Mouse (Mus musculus) frontal cortex, adult 2 months (tissue): ENCODE results near the gene Mknk1. TPM values are rescaled to one million over a fixed set of nuclear protein-coding genes. Genes with fewer than 3 reads are reported as not detected.

ENCODE experiments used
- DNase-seq, 2 experiments: peaks; one replicate each; pipeline ENCODE4 v3.0.0; 2022; ENCODE audit warnings: low spot score in 1 of 2; ENCODE audit errors: extremely low spot score in 1 of 2
- polyA plus RNA-seq: library from polyadenylated mRNA; depleted of rRNA; stranded (reverse); fragments of >200 nt; gene quantifications from 2 replicates; pipeline ENCODE4 v1.2.3, GENCODE M21; 2012; rRNA removed

The Mknk1 gene
- polyA plus RNA-seq: 60.8 and 70.3 TPM in 2 replicates

- peak; percentile 87 to 94 for DNase-seq
Observed at GRCm38 (mm10) chr4:115838696-115839641, at the start of gene Mknk1. TSS of gene Mknk1 (plus strand) at chr4:115839198.

DNA sequence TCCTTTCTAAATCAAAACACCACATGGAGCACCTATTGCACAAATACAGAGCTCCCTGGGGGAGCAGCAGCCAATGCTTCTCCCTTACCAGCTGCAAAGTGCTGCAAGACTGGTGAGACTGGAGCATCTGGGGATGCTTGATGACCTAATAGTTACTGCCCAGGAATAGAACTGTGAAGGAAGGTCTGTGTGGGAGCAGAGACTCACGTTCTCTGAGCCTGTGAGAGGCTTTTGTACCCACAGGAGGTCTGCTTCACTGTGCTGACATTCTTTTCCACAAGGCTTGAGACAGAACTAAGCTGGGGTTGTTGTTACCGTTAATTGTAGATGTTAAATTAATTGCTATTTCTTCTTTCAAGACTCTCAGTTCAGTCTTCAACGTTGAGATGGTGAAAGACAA, 48.1 kb upstream of the Mknk1 start:
- peak; percentile 30 to 43 for DNase-seq

GRCm38 (mm10) chr4:115795360-115795759, 43.6 kb upstream of the Mknk1 start:
- no peak for DNase-seq

GRCm38 (mm10) chr4:115799981-115800380, 39.0 kb upstream of the Mknk1 start:
- no peak for DNase-seq

GRCm38 (mm10) chr4:115812326-115812725, 26.7 kb upstream of the Mknk1 start:
- DNase-seq: no peak

GRCm38 (mm10) chr4:115815606-115816005, 23.4 kb upstream of the Mknk1 start:
- no peak for DNase-seq

DNA sequence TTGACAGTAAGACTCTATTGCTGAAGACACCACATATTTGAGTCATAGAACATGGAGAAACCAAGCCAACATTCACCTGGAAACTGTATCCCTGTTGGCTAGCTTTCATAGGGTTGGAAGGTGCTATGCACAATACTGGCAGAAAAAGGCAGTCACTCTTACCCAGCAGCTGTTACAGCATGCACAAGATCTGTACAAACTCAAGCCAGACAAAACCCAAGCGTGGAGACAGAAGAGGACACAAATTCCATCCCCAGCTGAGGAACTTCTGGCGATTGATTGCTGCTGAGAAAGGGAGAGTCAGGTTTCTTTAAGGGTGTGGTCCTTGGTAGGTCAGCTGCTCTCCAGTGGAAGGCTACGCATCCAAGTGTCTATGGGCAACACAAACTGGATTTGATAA, 18.8 kb upstream of the Mknk1 start:
- DNase-seq: no peak

DNA sequence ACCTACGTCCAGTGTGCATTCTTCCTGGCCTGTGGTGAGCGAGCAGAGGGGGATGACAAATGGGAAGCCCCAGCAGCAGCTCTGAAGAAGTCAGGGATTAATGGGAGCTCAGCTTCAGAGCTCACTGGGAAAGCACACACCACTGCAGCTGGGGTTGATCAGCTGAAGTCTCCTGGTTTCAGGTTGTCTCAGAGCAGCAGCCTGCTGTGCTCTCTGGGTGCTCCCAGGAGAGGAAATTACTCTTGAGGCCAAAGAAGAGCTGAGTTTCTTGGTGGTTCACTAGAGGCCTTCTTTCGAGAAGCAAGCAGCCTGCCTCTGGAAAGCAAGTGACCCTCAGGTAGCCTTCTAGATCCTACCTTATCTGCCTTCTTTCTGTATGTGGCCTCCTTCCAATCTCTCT, 18.1 kb upstream of the Mknk1 start:
- DNase-seq: no peak

DNA sequence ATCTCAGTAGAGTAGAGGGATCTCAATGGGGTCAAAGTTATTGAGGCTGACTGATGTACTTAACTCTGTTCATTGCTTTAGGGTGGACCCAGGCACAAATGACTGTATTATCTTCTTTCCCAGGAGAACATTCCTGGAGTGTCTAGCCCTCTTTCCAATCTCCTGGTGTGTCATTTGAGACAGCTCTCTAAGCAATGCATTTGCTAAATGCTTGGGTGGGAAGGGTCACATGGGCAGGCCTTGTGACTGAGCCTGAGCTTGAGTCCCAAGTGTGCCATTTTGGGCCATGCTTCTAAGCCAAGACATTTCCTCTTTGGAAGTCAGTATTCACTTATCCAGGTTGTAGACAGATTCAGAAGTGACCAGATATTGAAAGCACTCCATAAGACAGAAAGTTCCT, 17.6 kb upstream of the Mknk1 start:
- DNase-seq: no peak

DNA sequence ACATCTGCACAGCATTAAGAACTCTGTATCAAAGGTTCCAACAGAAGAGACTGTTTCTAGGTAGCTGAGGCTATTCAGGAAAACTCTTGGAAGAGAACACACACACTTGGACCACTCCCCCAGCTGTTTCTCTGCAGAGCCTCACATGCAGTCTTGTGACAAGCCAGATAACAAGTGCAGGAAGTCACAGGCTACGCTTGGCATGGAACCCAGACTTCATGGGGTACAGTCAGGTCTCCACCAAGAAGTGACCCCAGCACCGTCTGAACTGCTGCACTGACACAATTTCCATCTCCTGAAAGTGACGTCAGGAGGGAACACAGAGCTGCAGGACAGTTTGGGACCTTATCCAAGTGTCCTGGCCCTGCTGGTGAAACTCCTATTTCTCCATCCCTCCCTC, 17.1 kb upstream of the Mknk1 start:
- no peak for DNase-seq

- DNase-seq: no peak
Observed at GRCm38 (mm10) chr4:115824178-115824577, 14.8 kb upstream of the Mknk1 start.

DNA sequence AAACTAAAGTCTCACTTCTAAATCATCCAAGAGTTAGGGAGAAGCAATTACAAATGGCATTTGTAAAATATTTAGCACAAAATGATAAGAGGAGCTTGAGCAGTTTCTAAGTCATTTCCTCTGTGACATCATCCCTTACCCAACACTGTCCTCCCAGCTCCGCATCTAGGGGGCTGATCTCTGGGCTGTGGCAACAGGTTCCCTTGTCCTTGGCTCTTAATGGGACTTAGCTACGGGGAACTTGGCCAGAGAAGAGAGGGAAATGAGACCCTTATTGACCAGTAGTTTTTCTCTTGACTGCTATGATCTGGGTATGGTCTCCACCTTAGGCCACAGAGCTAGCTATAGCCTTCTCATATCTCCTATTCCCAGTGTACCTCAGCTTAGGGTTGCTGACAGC, 13.7 kb upstream of the Mknk1 start:
- no peak for DNase-seq

DNA sequence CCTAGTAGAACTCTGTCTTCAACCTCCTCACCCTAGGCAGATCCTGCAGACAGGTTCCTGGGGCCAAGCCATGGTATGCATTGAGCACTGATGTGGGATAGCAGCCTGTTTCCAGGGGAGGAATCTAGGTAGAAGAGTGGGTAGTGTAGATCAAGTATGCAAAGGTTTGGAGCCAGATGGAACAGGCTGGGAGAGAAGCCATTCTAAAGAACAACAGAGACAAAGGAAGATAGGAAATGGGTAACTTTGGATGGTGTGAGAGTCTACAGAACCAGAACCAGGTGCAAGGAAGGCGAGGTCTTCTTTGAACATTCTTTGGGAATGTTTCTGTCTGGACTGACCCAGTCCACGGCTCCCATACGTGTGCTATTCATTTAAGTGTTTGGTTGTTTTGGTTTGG, 11.9 kb upstream of the Mknk1 start:
- no peak for DNase-seq

DNA sequence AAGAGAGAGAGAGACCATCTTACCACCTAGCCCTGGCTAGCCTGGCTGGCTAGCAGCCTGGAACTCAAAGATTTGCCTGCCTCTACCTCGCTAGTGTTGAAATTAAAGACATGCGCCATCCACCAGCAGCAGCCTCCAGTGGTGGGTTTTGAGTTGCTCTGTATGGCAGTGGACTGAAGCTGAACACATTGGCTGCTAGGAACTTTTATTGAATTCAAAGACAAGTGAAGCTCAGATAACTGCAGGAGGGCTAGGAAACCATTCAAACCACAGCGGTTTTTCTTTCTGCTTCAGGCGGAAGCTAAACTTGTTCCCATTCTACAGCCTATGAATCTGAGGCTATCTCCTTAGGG, 11.5 kb upstream of the Mknk1 start:
- no peak for DNase-seq

DNA sequence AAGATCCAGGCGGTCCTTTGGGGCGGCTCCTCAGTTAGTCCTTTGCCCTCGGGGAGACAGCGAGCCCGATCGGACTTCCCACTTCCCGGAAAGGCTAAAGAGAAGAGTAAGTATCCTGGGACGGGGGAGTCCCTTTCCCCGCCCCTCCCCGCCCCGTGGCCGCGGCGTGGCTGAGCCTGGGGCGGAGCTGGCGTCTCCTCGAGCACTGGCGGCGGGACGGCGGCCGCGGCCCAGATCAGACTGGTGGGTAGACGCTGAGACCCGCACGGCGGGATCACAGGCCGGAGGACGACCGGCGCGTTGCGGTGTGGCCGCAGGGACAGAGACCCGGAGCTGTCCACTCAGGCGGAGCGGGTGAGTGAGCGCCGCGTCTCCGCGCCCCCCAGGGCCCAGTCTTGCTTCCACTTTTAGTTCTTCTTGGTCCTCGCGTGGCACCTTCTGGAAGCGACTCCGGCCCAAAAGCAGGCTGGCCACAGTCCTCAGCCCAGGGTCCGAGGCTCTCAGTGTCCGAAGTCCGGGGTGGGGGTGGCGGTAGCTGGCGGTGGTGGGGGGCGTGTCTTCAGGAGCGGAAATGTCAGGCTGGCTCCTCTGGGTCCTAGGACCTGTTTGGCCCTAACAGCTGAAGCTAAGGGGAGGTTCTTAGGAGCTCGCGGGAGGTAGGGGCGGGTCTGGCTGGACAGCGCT, 11.0 kb upstream of the Mknk1 start, which contains the start of gene Mob3c:
TSS of gene Mob3c (plus strand) at position 205 of the 684 bp plus-strand sequence.
- peak in 1 of 2 experiments; percentile 63 for DNase-seq

- no peak for DNase-seq
Observed at GRCm38 (mm10) chr4:115828572-115828902, 10.5 kb upstream of the Mknk1 start.

DNA sequence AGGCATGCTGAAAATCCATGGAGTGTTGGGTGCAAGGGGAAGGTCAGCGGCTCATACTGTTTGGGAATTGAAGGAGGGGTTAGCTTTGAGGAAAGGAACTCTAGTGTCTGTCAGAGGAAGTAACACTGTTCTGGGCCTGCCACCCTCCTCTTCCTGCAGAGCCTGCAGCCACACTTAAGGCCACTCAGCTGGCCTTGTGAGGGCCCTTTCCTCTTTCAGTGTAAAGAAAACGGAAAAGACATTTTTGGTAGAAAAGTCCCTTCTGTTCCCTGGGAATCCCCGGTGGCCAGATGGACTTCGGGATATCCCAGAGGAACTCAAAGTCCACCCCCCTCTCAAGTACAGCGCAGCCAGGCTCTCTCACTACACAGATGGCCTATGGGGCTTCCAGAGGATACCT, 8.5 kb upstream of the Mknk1 start:
- no peak for DNase-seq

DNA sequence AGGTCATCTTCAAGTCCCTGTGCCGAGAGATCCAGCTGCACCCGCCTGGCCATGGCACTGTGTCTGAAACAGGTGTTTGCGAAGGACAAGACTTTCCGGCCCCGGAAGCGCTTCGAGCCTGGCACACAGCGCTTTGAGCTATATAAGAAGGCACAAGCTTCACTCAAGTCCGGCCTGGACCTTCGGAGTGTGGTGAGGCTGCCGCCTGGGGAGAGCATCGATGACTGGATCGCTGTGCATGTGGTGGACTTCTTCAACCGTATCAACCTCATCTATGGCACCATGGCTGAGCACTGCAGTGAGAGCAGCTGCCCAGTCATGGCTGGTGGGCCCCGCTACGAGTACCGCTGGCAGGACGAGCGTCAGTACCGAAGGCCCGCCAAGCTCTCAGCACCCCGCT, 7.8 kb upstream of the Mknk1 start:
- no peak for DNase-seq

DNA sequence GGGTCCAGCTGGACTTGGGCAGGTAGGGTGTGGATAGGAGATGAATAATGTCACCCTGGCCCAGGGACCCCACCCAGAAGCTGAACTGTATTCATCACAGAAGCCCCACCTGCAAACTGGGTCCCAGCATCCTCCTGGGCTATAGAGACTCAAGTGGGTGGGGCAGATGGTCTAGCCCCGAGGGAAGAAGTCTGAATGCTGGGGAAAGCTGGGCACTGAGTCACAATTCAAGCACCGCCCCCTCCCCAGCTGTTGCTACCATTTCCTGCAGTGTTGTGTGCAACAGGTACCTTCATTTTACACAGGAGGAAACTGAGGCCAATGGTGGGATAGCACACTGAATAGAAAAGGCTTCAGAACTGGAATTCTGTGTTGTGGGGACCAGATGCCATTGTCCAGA, 7.0 kb upstream of the Mknk1 start:
- DNase-seq: peak in 1 of 2 experiments; percentile 25

DNA sequence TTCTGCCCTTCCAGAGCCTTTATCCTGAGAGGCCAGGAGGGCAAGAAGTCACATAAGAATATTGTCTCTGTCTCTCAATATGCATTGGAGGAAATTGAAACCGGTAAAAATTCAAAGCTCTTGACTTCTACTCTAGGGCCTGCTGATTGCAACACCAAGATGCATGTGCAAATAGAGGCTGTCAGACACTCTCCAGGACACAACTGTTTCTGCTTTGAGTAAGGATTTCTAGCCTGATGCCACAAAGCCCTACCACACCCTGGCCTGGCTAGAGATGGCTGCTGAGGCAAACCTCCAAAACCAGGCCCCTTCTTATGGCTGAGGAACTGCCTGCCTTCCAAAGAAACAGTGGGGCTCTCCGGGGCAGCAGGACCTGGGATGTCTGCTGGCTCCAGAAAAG, 3.4 kb upstream of the Mknk1 start:
- DNase-seq: no peak

DNA sequence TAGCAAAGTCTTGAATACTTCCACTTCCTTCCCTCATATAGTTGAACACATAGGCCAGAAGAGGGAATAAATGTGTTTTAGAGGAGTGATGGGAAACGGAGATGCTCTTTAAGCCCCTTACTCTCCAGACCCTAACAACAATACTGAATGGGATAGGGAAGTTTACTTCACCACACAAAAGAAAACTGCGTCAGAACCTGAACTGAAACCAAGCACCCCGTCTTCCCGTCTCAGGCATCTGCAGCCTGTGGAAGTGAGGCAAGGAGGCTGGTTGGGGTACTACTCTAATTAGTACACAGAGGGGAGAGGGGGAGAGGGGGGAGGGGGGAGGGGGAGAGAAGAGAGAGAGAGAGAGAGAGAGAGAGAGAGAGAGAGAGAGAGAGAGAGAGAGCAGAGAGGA, 802 bp upstream of the Mknk1 start:
- no peak for DNase-seq

GRCm38 (mm10) chr4:115839956-115840355, 958 bp downstream of the Mknk1 start:
- no peak for DNase-seq
